Mouse (Mus musculus) kidney, postnatal 0 days (tissue): ENCODE data around the gene Col25a1. TPM values are rescaled to one million over a fixed set of nuclear protein-coding genes. Genes with fewer than 3 reads are reported as not detected.

ENCODE experiments used
- ATAC-seq: fragments of 200-750 bp; cut with Nextera tagmentation; replicated peaks from 2 replicates; pipeline ENCODE4 v1.8.0; 2017; ENCODE audit warnings: low read depth, moderate number of reproducible peaks, moderate TSS enrichment, moderate library complexity; ENCODE audit not compliant: low FRiP score
- DNase-seq: peaks from one replicate; pipeline ENCODE4 v3.0.0-alpha.2; 2016; ENCODE audit warnings: low spot score
- H3K27ac ChIP-seq: fragments of 300-500 bp; sonication (generic); 2 replicates; pipeline ENCODE4 v1.5.1; 2014; ENCODE audit warnings: mild to moderate bottlenecking
- H3K27me3 ChIP-seq: fragments of 300-500 bp; sonication (generic); 2 replicates; pipeline ENCODE4 v1.6.1; 2014; ENCODE audit warnings: low read length, mixed read lengths; ENCODE audit not compliant: insufficient read depth
- H3K36me3 ChIP-seq: fragments of 300-500 bp; sonication (generic); 2 replicates; pipeline ENCODE4 v1.6.1; 2014; ENCODE audit warnings: low read length, mixed read lengths; ENCODE audit not compliant: insufficient read depth
- H3K4me1 ChIP-seq: fragments of 300-500 bp; sonication (generic); replicated peaks from 2 replicates; pipeline ENCODE4 v1.6.1; 2014; ENCODE audit warnings: antibody characterized with exemption, low read length, mixed read lengths; ENCODE audit not compliant: insufficient read depth
- H3K4me2 ChIP-seq: fragments of 300-500 bp; sonication (generic); 2 replicates; pipeline ENCODE4 v1.6.1; 2014; ENCODE audit warnings: mild to moderate bottlenecking, low read length, moderate library complexity, mixed read lengths
- H3K4me3 ChIP-seq: fragments of 300-500 bp; sonication (generic); replicated peaks from 2 replicates; pipeline ENCODE4 v1.5.1; 2014; ENCODE audit warnings: low read depth, low read length
- H3K9ac ChIP-seq: fragments of 300-500 bp; sonication (generic); 2 replicates; pipeline ENCODE4 v1.6.1; 2014; ENCODE audit warnings: low read depth, low read length
- H3K9me3 ChIP-seq: fragments of 300-500 bp; sonication (generic); replicated peaks from 2 replicates; pipeline ENCODE4 v1.6.1; 2016; ENCODE audit warnings: low read length, inconsistent platforms, mixed read lengths
- CTCF ChIP-seq: IDR thresholded peaks from 2 replicates; pipeline ENCODE4 v1.5.1; 2016; ENCODE audit warnings: antibody characterized with exemption, low read depth, mild to moderate bottlenecking, moderate library complexity
- WGBS: fragments of 180-500 bp; shearing (Covaris S2); extraction: QIAGEN DNeasy Blood & Tissue Kit; methylation state at CpG from one replicate; pipeline ENCODE4 v1.1.7; 2014; 5-methylcytosine and 5-hydroxymethylcytosine counted together
- polyA plus RNA-seq: library from polyadenylated mRNA; unstranded; fragments of >200 nt; fragmentation: Nextera tagmentation; extraction: Ambion mirVana; gene quantifications from 2 replicates; pipeline ENCODE4 v1.2.1, GENCODE M21; 2015

Col25a1 gene
- polyA plus RNA-seq, 1 experiment from 2014 or later: 1.4 TPM

- Histone ChIP-seq H3K27me3 (no peaks in the 10 kb centered on the region), H3K36me3 (no peaks in the 10 kb centered on the region), H3K4me2 (no peak overlapping the region), H3K9me3 (no peaks in the 10 kb centered on the region), H3K4me1 (no peaks in the 10 kb centered on the region), H3K4me3 (no peak overlapping the region), H3K27ac (no peak overlapping the region), H3K9ac (no peak overlapping the region)
- 75% methylated on average over 3 of the region's 3 CpGs for WGBS
- DNase-seq (no peak), ATAC-seq (no peak)
- no peak for TF ChIP-seq CTCF
Observed at GRCm38 (mm10) chr3:130501713-130502112, 370.4 kb downstream of the Col25a1 start.

- no peak for DNase-seq
- no peaks in the 10 kb centered on the region for H3K36me3 ChIP-seq
- no peaks in the 10 kb centered on the region for H3K27me3 ChIP-seq
- no peak overlapping the region for H3K4me2 ChIP-seq
- no peak overlapping the region for H3K9ac ChIP-seq
- H3K27ac ChIP-seq: no peak overlapping the region
- ATAC-seq: no peak
- no peaks in the 10 kb centered on the region for H3K9me3 ChIP-seq
- H3K4me1 ChIP-seq: no peaks in the 10 kb centered on the region
- no peak overlapping the region for H3K4me3 ChIP-seq
- WGBS: 88% methylated on average over 2 of the region's 2 CpGs
- TF ChIP-seq CTCF: no peak
Observed at GRCm38 (mm10) chr3:130508330-130508729, 377.0 kb downstream of the Col25a1 start.

GRCm38 (mm10) chr3:130518457-130518879, 387.2 kb downstream of the Col25a1 start:
- no peak overlapping the region for H3K4me3 ChIP-seq
- no peaks in the 10 kb centered on the region for H3K36me3 ChIP-seq
- H3K27me3 ChIP-seq: no peaks in the 10 kb centered on the region
- no peaks in the 10 kb centered on the region for H3K4me1 ChIP-seq
- no peaks in the 10 kb centered on the region for H3K9me3 ChIP-seq
- no peak for DNase-seq
- 80% methylated on average over 9 of the region's 9 CpGs for WGBS
- H3K27ac ChIP-seq: no peak overlapping the region
- no peak overlapping the region for H3K4me2 ChIP-seq
- ATAC-seq: no peak
- no peak for TF ChIP-seq CTCF
- H3K9ac ChIP-seq: no peak overlapping the region

GRCm38 (mm10) chr3:130521834-130522476, 390.7 kb downstream of the Col25a1 start:
- 85% methylated on average over 9 of the region's 9 CpGs for WGBS
- H3K36me3 ChIP-seq: no peaks in the 10 kb centered on the region
- H3K4me1 ChIP-seq: no peaks in the 10 kb centered on the region
- no peaks in the 10 kb centered on the region for H3K27me3 ChIP-seq
- H3K9me3 ChIP-seq: no peaks in the 10 kb centered on the region
- ATAC-seq (no peak), DNase-seq (no peak)
- no peak overlapping the region for H3K4me3 ChIP-seq
- H3K27ac ChIP-seq: no peak overlapping the region
- no peak overlapping the region for H3K9ac ChIP-seq
- no peak for TF ChIP-seq CTCF
- H3K4me2 ChIP-seq: no peak overlapping the region

GRCm38 (mm10) chr3:130523019-130523418, 391.7 kb downstream of the Col25a1 start:
- WGBS: 82% methylated on average over 7 of the region's 7 CpGs
- H3K27me3 ChIP-seq: no peaks in the 10 kb centered on the region
- TF ChIP-seq CTCF: no peak

GRCm38 (mm10) chr3:130524367-130525137, 393.3 kb downstream of the Col25a1 start:
- no peak for TF ChIP-seq CTCF
- Histone ChIP-seq H3K4me3 (no peak overlapping the region), H3K27me3 (no peaks in the 10 kb centered on the region), H3K9me3 (no peaks in the 10 kb centered on the region), H3K4me2 (no peak overlapping the region), H3K27ac (no peak overlapping the region), H3K4me1 (no peaks in the 10 kb centered on the region), H3K36me3 (no peaks in the 10 kb centered on the region), H3K9ac (no peak overlapping the region)
- no peak for ATAC-seq
- 49% methylated on average over 16 of the region's 16 CpGs for WGBS
- DNase-seq: no peak

More at GRCm38 (mm10) chr3:130523019-130523418, 391.7 kb downstream of the Col25a1 start:
- ATAC-seq (no peak), DNase-seq (peak; percentile 28)
- Histone ChIP-seq H3K4me1 (no peaks in the 10 kb centered on the region), H3K36me3 (no peaks in the 10 kb centered on the region), H3K4me3 (no peak overlapping the region), H3K9me3 (no peaks in the 10 kb centered on the region), H3K9ac (no peak overlapping the region), H3K4me2 (no peak overlapping the region), H3K27ac (no peak overlapping the region)
